Mouse (Mus musculus) adrenal gland, adult 8-10 months (tissue): ENCODE data around the gene Mex3d. TPM values are rescaled to one million over a fixed set of nuclear protein-coding genes. Genes with fewer than 3 reads are reported as not detected.
"Not testable (repeated sequence)": the region's sequence is repeated elsewhere in the genome, so short reads cannot be mapped to it uniquely, and the experiment has no call there.

Source experiments
- DNase-seq: peaks from one replicate; pipeline ENCODE4 v3.0.0; 2022
- total RNA-seq, 4 experiments: library from RNA; stranded (reverse); gene quantifications; 2 replicates each; pipeline ENCODE4 v1.2.4; 2022

The Mex3d gene
- total RNA-seq, 4 experiments from 2014 or later, result 17.4 to 21.6 (median 20.8) TPM

GRCm38 (mm10) chr10:80355431-80355830, 32.0 kb downstream of the Mex3d start:
- no peak for DNase-seq

GRCm38 (mm10) chr10:80352727-80353126, 34.7 kb downstream of the Mex3d start:
- no peak for DNase-seq

- DNase-seq, result no peak
These were observed 35.6 kb downstream of the Mex3d start for GRCm38 (mm10) chr10:80351896-80352295.

GRCm38 (mm10) chr10:80350292-80350691, 37.2 kb downstream of the Mex3d start:
- peak; percentile 62 for DNase-seq

GRCm38 (mm10) chr10:80348981-80349380, 38.5 kb downstream of the Mex3d start:
- no peak for DNase-seq

GRCm38 (mm10) chr10:80348244-80348781, 39.1 kb downstream of the Mex3d start, which contains the start of gene Adamtsl5:
TSS of gene Adamtsl5 (minus strand) at chr10:80348412.
- DNase-seq, result no peak

- DNase-seq, result no peak
These were observed 39.9 kb downstream of the Mex3d start for GRCm38 (mm10) chr10:80347514-80347967.

- DNase-seq, result not testable (repeated sequence)
These were observed 41.5 kb downstream of the Mex3d start for GRCm38 (mm10) chr10:80345929-80346328.

- no peak for DNase-seq
These were observed 42.3 kb downstream of the Mex3d start for GRCm38 (mm10) chr10:80345122-80345521.

GRCm38 (mm10) chr10:80344131-80344661, 43.3 kb downstream of the Mex3d start:
- no peak for DNase-seq

GRCm38 (mm10) chr10:80343425-80343895, 44.0 kb downstream of the Mex3d start:
- DNase-seq, result no peak

GRCm38 (mm10) chr10:80342749-80343424, 44.6 kb downstream of the Mex3d start:
- DNase-seq, result peak; percentile 54

- no peak for DNase-seq
These were observed 45.1 kb downstream of the Mex3d start for GRCm38 (mm10) chr10:80342305-80342748.

GRCm38 (mm10) chr10:80341491-80342304, 45.8 kb downstream of the Mex3d start:
- DNase-seq, result no peak

GRCm38 (mm10) chr10:80341026-80341425, 46.4 kb downstream of the Mex3d start:
- DNase-seq, result no peak

- peak; percentile 65 for DNase-seq
These were observed 47.3 kb downstream of the Mex3d start for GRCm38 (mm10) chr10:80339941-80340750.

GRCm38 (mm10) chr10:80336263-80336662, 51.2 kb downstream of the Mex3d start:
- no peak for DNase-seq

- DNase-seq, result no peak
These were observed 54.9 kb downstream of the Mex3d start for GRCm38 (mm10) chr10:80332525-80332989.

- DNase-seq, result no peak
These were observed 55.6 kb downstream of the Mex3d start for GRCm38 (mm10) chr10:80331636-80332524.

- DNase-seq, result no peak
These were observed 56.6 kb downstream of the Mex3d start for GRCm38 (mm10) chr10:80330888-80331287.
